Mouse (Mus musculus) embryonic fibroblast, embryonic 13.5 days (primary cell): ENCODE measurements around the gene Tcf3. TPM values are rescaled to one million over a fixed set of nuclear protein-coding genes. Genes with fewer than 3 reads are reported as not detected.

Experiments
- H3K27ac ChIP-seq: 2 replicates; pipeline ENCODE4 v1.5.1; 2012; ENCODE audit warnings: low read length, control low read depth, inconsistent platforms; ENCODE audit not compliant: insufficient read depth
- H3K4me1 ChIP-seq: 2 replicates; pipeline ENCODE4 v1.6.1; 2011; ENCODE audit warnings: low read length; ENCODE audit not compliant: control insufficient read depth, insufficient read depth
- H3K4me3 ChIP-seq: 2 replicates; pipeline ENCODE4 v1.5.1; 2011; ENCODE audit warnings: mild to moderate bottlenecking, control low read depth, low read length; ENCODE audit not compliant: insufficient read depth
- CTCF ChIP-seq: IDR thresholded peaks from 2 replicates; pipeline ENCODE4 v1.5.1; 2011; ENCODE audit warnings: mild to moderate bottlenecking, control low read depth, low read length, moderate library complexity, borderline replicate concordance; ENCODE audit not compliant: insufficient read depth
- POLR2A ChIP-seq: IDR thresholded peaks from 2 replicates; pipeline ENCODE4 v1.6.1; 2011; ENCODE audit warnings: low read depth, mild to moderate bottlenecking, control low read depth, low read length, moderate library complexity
- polyA plus RNA-seq: library from polyadenylated mRNA; stranded (reverse); fragments of >200 nt; gene quantifications from 2 replicates; pipeline ENCODE4 v1.2.4, GENCODE M21; 2011; ENCODE audit warnings: low read depth; ENCODE audit not compliant: missing spikeins, insufficient read length

Tcf3 gene
- polyA plus RNA-seq, 1 experiment = 72.9 TPM

GRCm38 (mm10) chr10:80440031-80440430, 6.6 kb upstream of the Tcf3 start:
- no peaks in the 10 kb centered on the region for H3K4me1 ChIP-seq
- H3K27ac ChIP-seq = no peak overlapping the region
- no peak for TF ChIP-seq POLR2A
- no peak for TF ChIP-seq CTCF
- no peak overlapping the region for H3K4me3 ChIP-seq

GRCm38 (mm10) chr10:80437973-80438372, 4.5 kb upstream of the Tcf3 start:
- H3K4me3 ChIP-seq = no peak overlapping the region
- H3K4me1 ChIP-seq = no peaks in the 10 kb centered on the region
- TF ChIP-seq CTCF = no peak
- no peak for TF ChIP-seq POLR2A
- no peak overlapping the region for H3K27ac ChIP-seq

DNA sequence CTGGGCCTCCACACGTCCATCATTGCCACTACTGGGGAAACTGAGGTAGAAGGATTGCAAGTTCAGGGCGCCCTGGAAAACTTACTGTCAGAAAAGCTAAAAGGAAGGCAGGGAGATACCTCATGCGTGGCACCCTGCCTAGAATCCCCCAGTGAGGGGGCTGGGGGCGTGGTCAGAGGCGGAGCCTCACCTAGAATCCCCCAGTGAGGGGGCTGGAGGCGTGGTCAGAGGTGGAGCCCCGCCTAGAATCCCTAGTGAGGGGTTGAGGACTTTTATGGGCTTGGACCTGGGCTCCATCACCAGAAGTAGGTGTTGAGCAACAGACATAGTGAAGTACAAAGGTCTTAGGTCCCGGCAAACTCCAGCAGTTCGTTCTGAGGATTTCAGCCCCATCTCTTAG, 2.8 kb upstream of the Tcf3 start:
- no peak overlapping the region for H3K27ac ChIP-seq
- H3K4me1 ChIP-seq = no peaks in the 10 kb centered on the region; the same call in 1 of the 2 replicates
- H3K4me3 ChIP-seq = no peak overlapping the region
- TF ChIP-seq POLR2A = no peak
- no peak for TF ChIP-seq CTCF

DNA sequence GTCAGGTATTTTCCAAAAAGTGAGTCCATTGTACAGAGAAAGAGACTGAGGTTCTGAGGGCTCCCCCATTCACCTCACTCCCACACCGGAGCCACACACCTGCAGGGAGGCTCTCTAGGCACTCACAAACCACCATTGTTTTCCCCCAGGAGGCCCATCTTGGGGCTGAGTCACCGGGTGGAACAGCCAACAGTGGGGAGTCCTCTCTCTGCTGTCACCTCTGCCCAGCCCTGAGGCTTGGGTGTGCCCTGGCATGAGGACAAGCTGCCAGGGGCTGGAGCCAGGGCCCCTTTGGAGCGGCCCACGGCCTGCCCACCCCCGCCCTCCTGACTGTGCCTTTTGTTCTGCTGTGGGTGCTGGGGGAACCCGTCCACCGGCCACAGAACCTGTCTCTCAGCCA, 2.3 kb upstream of the Tcf3 start:
- TF ChIP-seq POLR2A = no peak
- TF ChIP-seq CTCF = no peak
- Histone ChIP-seq H3K4me3 (no peak overlapping the region), H3K4me1 (no peaks in the 10 kb centered on the region; the same call in 1 of the 2 replicates), H3K27ac (no peak overlapping the region)

- no peak for TF ChIP-seq CTCF
- no peak for TF ChIP-seq POLR2A
- Histone ChIP-seq H3K4me3 (no peak overlapping the region), H3K4me1 (no peaks in the 10 kb centered on the region; the same call in 1 of the 2 replicates), H3K27ac (no peak overlapping the region)
Measured at GRCm38 (mm10) chr10:80434823-80435222, 1.4 kb upstream of the Tcf3 start.

DNA sequence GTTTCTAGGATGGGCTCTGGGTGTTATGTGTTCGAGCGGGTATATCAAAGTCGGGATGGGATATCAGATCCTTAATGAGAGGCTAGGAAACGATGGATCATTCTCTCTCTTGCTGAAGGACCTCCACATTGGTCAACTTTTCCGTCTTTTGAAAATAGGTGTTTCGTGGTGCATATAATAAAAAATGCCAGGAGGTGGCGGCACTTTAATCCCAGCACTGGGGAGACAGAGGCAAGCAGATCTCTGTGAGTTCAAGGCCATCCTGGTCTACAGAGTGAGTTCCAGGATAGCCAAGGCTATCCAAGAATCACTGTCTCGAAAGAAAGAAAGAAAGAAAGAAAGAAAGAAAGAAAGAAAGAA, 766 bp upstream of the Tcf3 start:
- TF ChIP-seq CTCF (no peak), POLR2A (no peak)
- 0 out of 2 replicates have a peak overlapping the region, but pooled peaks have one; percentile 20 for H3K4me3 ChIP-seq
- no peaks in the 10 kb centered on the region; the same call in 1 of the 2 replicates for H3K4me1 ChIP-seq
- H3K27ac ChIP-seq = peak overlapping the region; percentile 20; the same call in 1 of the 2 replicates

DNA sequence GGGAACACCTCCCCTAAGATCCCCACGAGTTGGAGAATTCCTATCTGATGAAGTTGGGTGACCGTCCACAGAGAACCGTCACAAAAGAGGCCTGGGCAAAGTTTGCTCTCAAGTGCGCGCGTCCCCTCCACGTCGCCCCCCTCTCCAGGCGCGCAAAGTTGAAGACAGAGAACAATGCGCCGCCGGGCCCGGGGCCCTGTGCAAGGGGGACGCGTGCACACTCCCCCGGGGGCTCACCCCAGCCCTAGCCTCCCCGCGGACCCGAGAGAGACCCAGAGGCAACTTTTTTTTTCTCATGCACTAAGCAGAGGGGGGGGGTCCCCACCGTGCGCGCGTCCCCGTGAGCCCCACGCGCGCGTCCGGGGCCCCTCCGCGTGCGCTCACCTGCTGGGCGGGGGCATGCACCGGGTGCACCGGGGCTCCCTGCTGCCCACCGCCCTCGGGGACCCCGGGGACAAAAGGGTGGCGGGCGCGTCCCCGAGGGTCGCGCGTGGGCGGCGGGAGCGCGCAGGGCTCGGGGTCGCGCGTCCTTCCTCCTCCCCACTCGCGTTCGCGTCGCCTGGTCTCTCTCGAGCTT, 423 bp downstream of the Tcf3 start:
- Histone ChIP-seq H3K4me1 (no peaks in the 10 kb centered on the region; the same call in 1 of the 2 replicates), H3K4me3 (peak overlapping the region; percentile 98), H3K27ac (peak overlapping the region; percentile 35; the same call in 1 of the 2 replicates)
- TF ChIP-seq POLR2A = no peak
- TF ChIP-seq CTCF = no peak

DNA sequence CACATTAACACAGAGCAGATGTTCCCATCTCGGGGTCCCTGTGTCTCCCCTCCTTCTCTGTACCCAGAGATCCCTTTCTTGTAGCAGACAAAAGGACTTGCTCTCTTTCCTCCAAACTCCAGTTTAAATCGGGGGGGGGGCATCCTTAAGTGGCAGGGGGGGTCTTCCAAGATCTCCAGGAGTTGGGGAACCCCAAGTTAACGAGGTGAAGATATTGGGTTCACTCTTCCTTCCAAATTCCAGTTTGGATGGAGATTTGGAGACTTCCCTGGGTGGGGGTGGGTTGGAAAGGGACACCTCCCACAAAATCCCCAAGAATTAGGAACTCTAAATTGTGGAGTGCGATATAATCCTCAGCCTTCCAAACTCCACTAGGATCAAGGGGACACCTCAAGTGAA, 1.1 kb downstream of the Tcf3 start:
- peak overlapping the region; percentile 98 for H3K4me3 ChIP-seq
- H3K27ac ChIP-seq = no peak overlapping the region
- H3K4me1 ChIP-seq = no peaks in the 10 kb centered on the region; the same call in 1 of the 2 replicates
- TF ChIP-seq CTCF (no peak), POLR2A (no peak; the same call in 1 of the 2 replicates)

DNA sequence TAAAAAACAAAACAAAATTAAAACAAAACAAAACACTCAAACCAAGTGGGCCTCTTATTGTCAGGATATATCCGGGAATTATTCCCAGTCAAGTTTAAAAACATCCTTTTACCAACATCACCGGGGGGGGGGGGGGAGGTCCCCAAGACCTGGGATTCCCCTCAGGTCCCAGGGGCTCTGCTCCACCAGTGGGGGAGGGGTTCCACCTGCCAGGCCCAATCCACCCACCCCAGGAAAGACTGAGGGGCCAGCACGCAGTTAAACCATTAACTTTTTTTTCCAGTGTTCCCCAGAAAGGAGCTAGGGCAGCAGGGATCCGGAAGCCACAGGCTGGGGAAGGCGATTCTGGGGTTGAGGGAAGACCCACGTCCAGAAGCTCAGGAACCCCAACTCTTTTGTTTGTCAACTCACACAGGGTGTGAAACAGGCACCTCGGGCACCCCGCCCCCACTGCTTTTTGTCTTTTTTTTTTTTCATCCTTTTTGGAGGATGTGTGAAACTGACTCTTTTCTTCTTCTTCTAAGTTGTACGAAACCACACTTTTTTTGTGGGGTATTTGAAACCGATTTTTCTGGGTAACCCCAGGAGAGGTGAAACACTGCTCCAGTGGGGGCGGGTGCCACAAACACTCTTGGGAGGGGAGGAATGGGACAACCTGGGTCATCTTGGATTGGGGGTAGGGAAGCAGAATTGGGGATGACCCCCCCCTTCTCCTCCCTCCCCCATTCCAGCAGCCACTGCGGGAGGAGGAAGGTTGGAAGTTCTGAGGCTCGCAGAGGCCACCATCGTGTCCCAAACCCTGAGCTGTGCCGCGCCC, 1.7 kb downstream of the Tcf3 start:
- no peaks in the 10 kb centered on the region; the same call in 1 of the 2 replicates for H3K4me1 ChIP-seq
- H3K4me3 ChIP-seq = peak overlapping the region; percentile 98
- H3K27ac ChIP-seq = no peak overlapping the region
- TF ChIP-seq POLR2A = no peak
- no peak for TF ChIP-seq CTCF

GRCm38 (mm10) chr10:80430375-80430980, 3.0 kb downstream of the Tcf3 start:
- H3K4me3 ChIP-seq = no peak overlapping the region
- no peak overlapping the region for H3K27ac ChIP-seq
- TF ChIP-seq POLR2A (no peak), CTCF (no peak)
- H3K4me1 ChIP-seq = no peaks in the 10 kb centered on the region; the same call in 1 of the 2 replicates

DNA sequence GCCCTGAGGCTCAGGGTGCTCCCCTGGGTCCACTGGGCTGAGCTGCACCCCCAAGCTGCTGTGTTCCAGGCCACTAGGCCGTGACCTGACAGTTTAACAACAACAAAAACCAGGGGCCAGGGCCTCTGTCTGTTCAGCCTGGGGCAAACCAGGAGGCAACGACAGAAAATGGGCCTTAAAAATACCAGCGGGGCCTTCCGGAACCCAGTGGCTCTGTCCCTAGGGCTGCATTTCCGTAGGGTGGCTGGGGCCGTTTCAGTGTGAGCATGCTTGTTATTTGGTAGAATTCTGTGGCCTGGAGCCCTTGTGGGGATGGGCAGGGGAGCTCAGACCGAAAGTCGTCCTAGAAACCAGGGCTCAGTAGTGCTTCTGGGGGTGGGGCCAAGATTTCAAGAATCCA, 3.6 kb downstream of the Tcf3 start:
- no peak for TF ChIP-seq CTCF
- TF ChIP-seq POLR2A = no peak
- no peak overlapping the region for H3K27ac ChIP-seq

More for the DNA sequence above, 3.6 kb downstream of the Tcf3 start:
- Histone ChIP-seq H3K4me3 (no peak overlapping the region), H3K4me1 (no peaks in the 10 kb centered on the region; the same call in 1 of the 2 replicates)
